Mouse (Mus musculus): ENCODE results near the gene Tmc2.

- TF ChIP-seq CTCF (IDR thresholded peaks at IDR 0.05; ENCODE audit: low read depth), result peak; percentile 57
- no peak for TF ChIP-seq EP300 (IDR thresholded peaks at IDR 0.05; ENCODE audit: low read depth)
These were observed 80.7 kb downstream of the Tmc2 start for GRCm38 (mm10) chr2:130275649-130276048.
